Mouse (Mus musculus) T-helper 1 cell (primary cell): ENCODE results near the gene Camkk1.

Experiments
- in situ Hi-C: fragments of 300-600 bp; cut with MboI, MseI; formaldehyde crosslinking; loops from one replicate; pipeline ENCODE4 v1.15.1; 2025; ENCODE audit warnings: high pct_unique_total_duplicates

The Camkk1 gene

GRCm38 (mm10) chr11:73049335-73049734 is 30.5 kb downstream of the Camkk1 start:
- in situ Hi-C loops = loop anchor here (10.0 kb wide), 1 partner anchor 475 kb away; no protein-coding TSS in a partner anchor

- in situ Hi-C loops = no loop called here
Measured at GRCm38 (mm10) chr11:73052795-73053194, 34.0 kb downstream of the Camkk1 start.

GRCm38 (mm10) chr11:73057701-73058100 is 38.9 kb downstream of the Camkk1 start:
- in situ Hi-C loops = no loop called here

- in situ Hi-C loops = no loop called here
Measured at GRCm38 (mm10) chr11:73059630-73060029, 40.8 kb downstream of the Camkk1 start.

- in situ Hi-C loops = no loop called here
Measured at GRCm38 (mm10) chr11:73061413-73061812, 42.6 kb downstream of the Camkk1 start.

DNA sequence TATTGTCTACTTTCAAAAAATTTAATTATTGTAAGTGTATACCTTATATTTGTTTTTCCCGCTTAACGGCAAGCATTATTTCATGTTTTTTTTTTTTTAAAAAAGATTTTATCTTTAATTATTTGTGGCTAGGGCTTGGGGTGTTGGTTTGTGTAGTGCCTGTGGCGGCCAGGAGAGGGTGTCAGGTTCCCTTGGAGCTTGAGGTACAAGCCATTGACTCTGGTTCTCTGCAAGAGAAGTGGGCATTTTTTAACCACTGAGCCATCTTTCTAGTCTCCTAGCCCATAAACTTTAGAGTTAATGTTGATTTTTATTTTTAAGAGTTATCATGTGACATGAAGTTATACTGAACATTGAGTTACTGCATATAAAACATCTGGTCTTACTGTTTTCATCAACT is 53.0 kb downstream of the Camkk1 start:
- in situ Hi-C loops = loop anchor here (5.0 to 10.0 kb wide), 2 partner anchors 55 to 197 kb away; no protein-coding TSS in a partner anchor

GRCm38 (mm10) chr11:73076295-73076694 is 57.5 kb downstream of the Camkk1 start:
- in situ Hi-C loops = loop anchor here (10.0 kb wide), 1 partner anchor 201 kb away; no protein-coding TSS in a partner anchor

DNA sequence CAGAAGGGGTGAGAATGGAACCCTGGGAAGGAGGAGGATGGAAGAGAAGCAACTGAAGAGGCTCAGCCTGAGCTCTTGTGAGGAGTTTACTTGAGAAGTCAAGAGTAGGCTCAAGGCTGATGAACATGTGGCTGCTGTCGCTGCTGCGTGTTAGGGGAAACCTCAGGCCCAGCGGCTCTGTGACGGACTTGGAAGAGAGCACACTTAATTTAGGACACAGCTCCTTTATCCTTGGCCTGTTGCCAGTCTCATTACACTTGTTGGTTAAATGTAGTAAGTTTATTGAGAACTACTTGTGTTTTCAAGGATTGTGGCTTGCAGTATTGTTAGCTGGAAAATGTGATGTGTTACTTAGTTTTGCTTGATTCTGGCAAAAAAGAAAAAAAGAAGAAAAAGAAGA is 57.9 kb downstream of the Camkk1 start:
- in situ Hi-C loops = loop anchor here (10.0 kb wide), 1 partner anchor 202 kb away; no protein-coding TSS in a partner anchor

- in situ Hi-C loops = loop anchor here (10.0 kb wide), 1 partner anchor 202 kb away; no protein-coding TSS in a partner anchor
Measured at GRCm38 (mm10) chr11:73077211-73077720, 58.5 kb downstream of the Camkk1 start.

GRCm38 (mm10) chr11:73078615-73079014 is 59.8 kb downstream of the Camkk1 start:
- in situ Hi-C loops = loop anchor here (10.0 kb wide), 1 partner anchor 204 kb away; no protein-coding TSS in a partner anchor

DNA sequence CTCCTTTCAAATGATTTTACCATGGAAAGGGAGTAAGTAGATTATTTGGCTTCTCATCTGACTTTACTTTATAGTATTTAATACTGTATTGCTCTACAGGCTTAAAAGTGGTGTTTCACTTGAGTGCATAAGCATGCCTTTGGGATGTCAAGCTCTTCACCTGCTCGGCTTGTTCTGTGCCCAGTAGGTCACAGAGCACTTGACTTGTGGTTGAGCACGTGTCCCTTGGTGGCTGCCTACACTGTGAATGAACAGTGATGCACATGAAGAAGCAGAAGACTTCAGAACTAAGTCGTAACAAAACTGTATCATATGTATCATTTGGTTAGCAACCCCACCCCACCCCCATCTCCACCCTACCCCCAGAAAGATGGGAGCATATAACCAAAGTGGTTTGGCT is 61.5 kb downstream of the Camkk1 start:
- in situ Hi-C loops = no loop called here

DNA sequence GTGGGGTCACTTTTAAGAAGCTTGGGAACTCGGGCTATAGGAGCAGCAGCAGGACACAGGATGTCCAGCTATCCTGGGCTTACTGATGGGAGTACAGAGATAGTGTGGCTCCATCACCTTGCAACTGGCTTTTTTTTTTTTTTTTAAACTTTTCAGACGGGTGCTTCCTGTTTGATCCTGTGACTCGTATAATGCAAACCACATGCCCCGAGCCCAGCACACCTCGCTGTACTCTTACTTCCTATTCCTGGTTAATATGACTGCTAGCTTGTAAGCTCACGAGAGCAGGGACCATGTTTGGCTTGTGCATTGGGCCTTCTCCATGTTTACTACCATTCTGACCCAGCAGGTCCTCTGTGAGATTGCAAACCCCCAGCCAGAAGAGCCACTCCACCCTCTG is 65.5 kb downstream of the Camkk1 start:
- in situ Hi-C loops = no loop called here

DNA sequence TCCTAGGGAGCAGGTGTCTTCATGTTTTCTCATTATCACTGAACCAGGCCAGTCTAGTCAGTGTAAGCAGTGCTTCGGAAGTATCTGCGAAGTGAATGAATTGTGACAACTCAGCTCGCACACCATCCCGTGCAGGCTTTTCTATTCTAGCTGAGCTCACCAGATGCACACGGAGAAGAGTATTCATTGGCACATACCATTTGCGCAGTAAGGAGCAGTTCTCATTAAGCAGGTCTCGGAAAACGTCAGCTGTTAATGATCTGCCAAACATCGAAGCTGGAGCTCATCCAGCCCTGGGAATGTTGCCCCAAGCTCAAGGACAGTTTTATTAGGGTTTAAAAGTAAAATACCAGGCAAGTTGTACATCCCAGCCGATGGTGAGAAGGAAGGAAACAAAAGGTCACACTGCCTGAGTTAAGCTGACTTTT is 66.0 kb downstream of the Camkk1 start:
- in situ Hi-C loops = no loop called here

- in situ Hi-C loops = no loop called here
Measured at GRCm38 (mm10) chr11:73085391-73085790, 66.6 kb downstream of the Camkk1 start.

DNA sequence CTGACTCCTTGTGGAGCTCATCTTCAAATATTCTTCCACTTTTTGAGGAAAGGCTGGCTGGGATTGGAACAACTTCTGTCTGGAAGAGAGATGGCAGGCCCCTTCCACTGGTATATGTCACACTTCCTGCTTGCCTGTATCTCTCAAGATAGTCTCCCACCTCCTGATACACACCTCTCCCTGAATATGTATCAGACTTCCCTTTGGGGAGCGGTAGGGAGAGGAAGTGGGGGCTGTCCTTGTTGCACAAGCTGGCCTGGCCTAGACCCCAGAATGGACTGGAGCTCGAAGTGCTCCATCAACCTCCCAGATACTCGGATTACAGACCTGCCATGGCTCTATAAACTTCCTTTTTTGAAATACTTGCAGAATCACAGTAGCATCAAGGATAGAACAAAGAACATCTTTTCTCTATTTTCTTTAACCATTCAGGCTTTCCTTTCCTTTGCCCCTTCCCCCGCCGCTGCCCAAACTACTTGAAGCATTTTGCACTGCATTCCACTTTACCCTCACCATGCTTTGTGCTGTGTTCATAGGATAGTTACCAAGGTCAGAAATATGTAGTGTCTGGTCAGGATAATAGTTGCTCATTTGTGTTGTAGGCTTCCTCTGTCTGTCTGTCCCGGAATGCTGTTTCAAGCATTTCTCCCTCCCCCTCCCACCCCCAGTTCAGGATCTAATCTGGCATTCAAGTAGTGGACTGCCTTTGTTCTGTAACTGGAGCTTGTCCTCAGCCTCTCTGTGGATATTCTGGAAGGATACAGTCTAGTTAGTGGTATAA is 69.1 kb downstream of the Camkk1 start:
- in situ Hi-C loops = no loop called here

- in situ Hi-C loops = no loop called here
Measured at GRCm38 (mm10) chr11:73090283-73090682, 71.5 kb downstream of the Camkk1 start, which contains the start of gene Itgae. Gene Itgae (plus strand): TSS chr11:73090583.

DNA sequence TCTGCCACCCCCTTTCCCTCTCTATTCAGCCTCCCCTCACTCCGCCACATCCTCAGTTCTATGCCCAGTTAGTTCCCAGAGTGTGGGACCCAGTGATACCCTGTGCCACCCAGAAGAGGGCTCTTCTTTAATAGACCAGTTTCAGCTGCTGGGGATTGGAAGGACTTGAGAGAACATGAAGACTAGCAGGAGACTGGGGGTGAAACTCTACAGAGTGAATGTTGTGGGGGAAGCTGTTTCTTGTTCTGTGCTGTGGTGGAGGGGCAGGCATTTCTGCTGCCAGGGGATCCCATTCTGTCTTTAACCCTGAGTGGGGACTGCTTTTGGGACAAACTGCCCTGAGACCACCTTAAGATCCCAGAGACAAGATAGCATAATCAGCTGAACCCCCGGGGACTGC is 72.0 kb downstream of the Camkk1 start:
- in situ Hi-C loops = no loop called here
